Mouse (Mus musculus): Measurements from ENCODE around the gene Pdpk1. TPM values are rescaled to one million over a fixed set of nuclear protein-coding genes. Genes with fewer than 3 reads are reported as not detected.
A peak's percentile ranks its signal among the peaks of the same experiment; 100 is the strongest.

Pdpk1 gene
- polyA plus RNA-seq, 1 experiment from 2014 or later: 53.4 TPM

DNA sequence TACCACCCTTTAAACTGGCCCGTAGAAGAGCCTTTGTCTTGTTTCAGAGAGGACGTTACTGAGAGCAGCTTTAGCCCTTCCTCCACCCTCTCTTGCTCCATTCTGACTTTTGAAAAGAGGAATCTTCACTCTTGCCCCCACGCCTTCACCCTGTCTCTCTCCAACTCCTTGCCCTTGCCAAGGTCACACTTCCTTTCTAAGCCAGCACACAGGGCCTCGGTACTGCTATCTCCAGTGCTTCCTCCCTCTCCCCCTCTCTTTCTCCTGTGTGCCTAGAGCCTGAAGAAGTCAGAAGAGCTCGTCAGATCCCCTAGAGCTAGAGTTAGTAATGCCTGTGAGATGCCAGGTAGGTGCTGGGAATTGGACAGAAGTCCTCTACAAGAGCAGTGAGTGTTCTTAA lies 20.0 kb upstream of the Pdpk1 start:
- peaks cover 20% of the 10 kb centered on the region for H3K4me1 ChIP-seq
- H3K4me2 ChIP-seq (replicated peaks): no peak overlapping the region
- ATAC-seq (ENCODE audit: low FRiP score, low read depth): no peak
- H3K9ac ChIP-seq: no peak overlapping the region
- peaks cover 6% of the 10 kb centered on the region for H3K36me3 ChIP-seq
- 83% methylated on average over 5 of the region's 5 CpGs for WGBS
- no peaks in the 10 kb centered on the region for H3K27me3 ChIP-seq (replicated peaks)
- H3K9me3 ChIP-seq: no peaks in the 10 kb centered on the region
- H3K4me3 ChIP-seq: no peak overlapping the region
- H3K27ac ChIP-seq: no peak overlapping the region

- no peak overlapping the region for H3K27ac ChIP-seq
- 69% methylated on average over 3 of the region's 3 CpGs for WGBS
- H3K36me3 ChIP-seq: peaks cover 11% of the 10 kb centered on the region
- peak overlapping the region; percentile 94 for H3K4me2 ChIP-seq (replicated peaks)
- H3K4me3 ChIP-seq: peak overlapping the region; percentile 90
- peaks cover 20% of the 10 kb centered on the region for H3K4me1 ChIP-seq
- peak overlapping the region; percentile 86 for H3K9ac ChIP-seq
- no peak for ATAC-seq (ENCODE audit: low FRiP score, low read depth)
- no peaks in the 10 kb centered on the region for H3K27me3 ChIP-seq (replicated peaks)
- H3K9me3 ChIP-seq: no peaks in the 10 kb centered on the region
Measured at GRCm38 (mm10) chr17:24170125-24170524, 19.4 kb upstream of the Pdpk1 start.

GRCm38 (mm10) chr17:24169317-24170065 lies 18.8 kb upstream of the Pdpk1 start, which contains the start of gene Atp6v0c:
Atp6v0c (minus strand) TSS chr17:24169702.
- Histone ChIP-seq H3K9me3 (no peaks in the 10 kb centered on the region), H3K27me3 (replicated peaks) (no peaks in the 10 kb centered on the region), H3K27ac (peak within 1 kb of the TSS; percentile 86), H3K36me3 (peaks cover 17% of the 10 kb centered on the region), H3K4me3 (peak within 1 kb of the TSS; percentile 90), H3K4me1 (peaks cover 20% of the 10 kb centered on the region), H3K4me2 (replicated peaks) (peak within 1 kb of the TSS; percentile 94), H3K9ac (peak within 1 kb of the TSS; percentile 86)
- ATAC-seq (ENCODE audit: low FRiP score, low read depth): peak; percentile 88
- WGBS: under 1% methylated on average over 58 of the region's 58 CpGs

GRCm38 (mm10) chr17:24168590-24169277 lies 18.0 kb upstream of the Pdpk1 start:
- ATAC-seq (ENCODE audit: low FRiP score, low read depth): peak; percentile 72
- Histone ChIP-seq H3K27me3 (replicated peaks) (no peaks in the 10 kb centered on the region), H3K27ac (peak overlapping the region; percentile 86), H3K4me3 (peak overlapping the region; percentile 90), H3K4me1 (peaks cover 20% of the 10 kb centered on the region), H3K36me3 (peaks cover 17% of the 10 kb centered on the region), H3K9me3 (no peaks in the 10 kb centered on the region), H3K4me2 (replicated peaks) (peak overlapping the region; percentile 94), H3K9ac (peak overlapping the region; percentile 86)
- 1% methylated on average over 40 of the region's 41 CpGs for WGBS

GRCm38 (mm10) chr17:24167891-24168505 lies 17.3 kb upstream of the Pdpk1 start:
- no peak overlapping the region for H3K27ac ChIP-seq
- 53% methylated on average over 7 of the region's 7 CpGs for WGBS
- peak overlapping the region; percentile 86 for H3K9ac ChIP-seq
- H3K4me3 ChIP-seq: peak overlapping the region; percentile 90
- H3K27me3 ChIP-seq (replicated peaks): no peaks in the 10 kb centered on the region
- H3K9me3 ChIP-seq: no peaks in the 10 kb centered on the region
- H3K4me2 ChIP-seq (replicated peaks): peak overlapping the region; percentile 94
- peaks cover 17% of the 10 kb centered on the region for H3K36me3 ChIP-seq
- H3K4me1 ChIP-seq: peaks cover 22% of the 10 kb centered on the region
- no peak for ATAC-seq (ENCODE audit: low FRiP score, low read depth)

GRCm38 (mm10) chr17:24167120-24167519 lies 16.4 kb upstream of the Pdpk1 start:
- H3K27ac ChIP-seq: no peak overlapping the region
- 89% methylated on average over 6 of the region's 6 CpGs for WGBS
- H3K9ac ChIP-seq: no peak overlapping the region
- no peak overlapping the region for H3K4me3 ChIP-seq
- ATAC-seq (ENCODE audit: low FRiP score, low read depth): no peak
- H3K27me3 ChIP-seq (replicated peaks): no peaks in the 10 kb centered on the region
- H3K4me1 ChIP-seq: peaks cover 31% of the 10 kb centered on the region
- H3K9me3 ChIP-seq: no peaks in the 10 kb centered on the region
- H3K4me2 ChIP-seq (replicated peaks): peak overlapping the region; percentile 94; the same call in 1 of the 2 replicates
- peaks cover 17% of the 10 kb centered on the region for H3K36me3 ChIP-seq

- Histone ChIP-seq H3K4me3 (no peak overlapping the region), H3K9me3 (no peaks in the 10 kb centered on the region), H3K27me3 (replicated peaks) (no peaks in the 10 kb centered on the region), H3K4me2 (replicated peaks) (no peak overlapping the region), H3K27ac (no peak overlapping the region), H3K36me3 (peaks cover 20% of the 10 kb centered on the region), H3K9ac (no peak overlapping the region), H3K4me1 (peaks cover 25% of the 10 kb centered on the region)
- ATAC-seq (ENCODE audit: low FRiP score, low read depth): no peak
- 80% methylated on average over 11 of the region's 11 CpGs for WGBS
Measured at GRCm38 (mm10) chr17:24164566-24165259, 14.0 kb upstream of the Pdpk1 start.

GRCm38 (mm10) chr17:24163176-24163962 lies 12.6 kb upstream of the Pdpk1 start, which contains the start of gene Amdhd2:
Amdhd2 (minus strand) TSS chr17:24163766.
- Histone ChIP-seq H3K27me3 (replicated peaks) (no peaks in the 10 kb centered on the region), H3K36me3 (peaks cover 20% of the 10 kb centered on the region), H3K27ac (0 out of 2 replicates have a peak within 1 kb of the TSS, but pooled peaks have one; percentile 47), H3K4me2 (replicated peaks) (peak within 1 kb of the TSS; percentile 98), H3K9me3 (no peaks in the 10 kb centered on the region), H3K9ac (peak within 1 kb of the TSS; percentile 88), H3K4me3 (peak within 1 kb of the TSS; percentile 80), H3K4me1 (peaks cover 24% of the 10 kb centered on the region)
- peak; percentile 94 for ATAC-seq (ENCODE audit: low FRiP score, low read depth)
- 2% methylated on average over 47 of the region's 47 CpGs for WGBS

GRCm38 (mm10) chr17:24162584-24163175 lies 12.0 kb upstream of the Pdpk1 start:
- peaks cover 25% of the 10 kb centered on the region for H3K36me3 ChIP-seq
- H3K27me3 ChIP-seq (replicated peaks): no peaks in the 10 kb centered on the region
- peaks cover 17% of the 10 kb centered on the region for H3K4me1 ChIP-seq
- peak overlapping the region; percentile 98 for H3K4me2 ChIP-seq (replicated peaks)
- H3K27ac ChIP-seq: 0 out of 2 replicates have a peak overlapping the region, but pooled peaks have one; percentile 47
- H3K9ac ChIP-seq: peak overlapping the region; percentile 88
- peak; percentile 11 for ATAC-seq (ENCODE audit: low FRiP score, low read depth)
- peak overlapping the region; percentile 80 for H3K4me3 ChIP-seq
- H3K9me3 ChIP-seq: no peaks in the 10 kb centered on the region
- WGBS: 34% methylated on average over 17 of the region's 17 CpGs

DNA sequence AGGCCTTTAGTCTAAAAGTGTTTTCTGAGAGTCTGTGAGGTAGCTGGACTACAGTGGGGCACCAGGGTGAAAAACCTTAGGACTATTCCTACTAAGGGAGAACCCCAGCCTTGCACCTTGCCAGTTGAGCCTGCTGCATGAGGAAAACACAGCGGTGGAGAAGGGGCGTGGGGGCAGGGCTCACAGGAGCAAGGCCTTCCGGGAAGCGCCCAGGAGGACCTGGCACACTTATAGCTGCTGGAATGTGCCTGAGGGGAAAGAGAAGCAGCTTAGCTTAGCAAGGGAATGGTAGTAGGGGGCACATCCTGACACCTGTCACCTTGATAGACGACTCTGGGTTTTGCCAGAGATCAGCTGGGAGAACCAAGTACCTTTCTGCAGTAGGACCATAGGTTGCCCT lies 10.7 kb upstream of the Pdpk1 start:
- Histone ChIP-seq H3K9me3 (no peaks in the 10 kb centered on the region), H3K9ac (no peak overlapping the region), H3K27me3 (replicated peaks) (no peaks in the 10 kb centered on the region), H3K4me2 (replicated peaks) (no peak overlapping the region), H3K36me3 (peaks cover 30% of the 10 kb centered on the region), H3K4me3 (no peak overlapping the region), H3K27ac (no peak overlapping the region), H3K4me1 (peaks cover 11% of the 10 kb centered on the region)
- no peak for ATAC-seq (ENCODE audit: low FRiP score, low read depth)
- WGBS: 85% methylated on average over 5 of the region's 5 CpGs

DNA sequence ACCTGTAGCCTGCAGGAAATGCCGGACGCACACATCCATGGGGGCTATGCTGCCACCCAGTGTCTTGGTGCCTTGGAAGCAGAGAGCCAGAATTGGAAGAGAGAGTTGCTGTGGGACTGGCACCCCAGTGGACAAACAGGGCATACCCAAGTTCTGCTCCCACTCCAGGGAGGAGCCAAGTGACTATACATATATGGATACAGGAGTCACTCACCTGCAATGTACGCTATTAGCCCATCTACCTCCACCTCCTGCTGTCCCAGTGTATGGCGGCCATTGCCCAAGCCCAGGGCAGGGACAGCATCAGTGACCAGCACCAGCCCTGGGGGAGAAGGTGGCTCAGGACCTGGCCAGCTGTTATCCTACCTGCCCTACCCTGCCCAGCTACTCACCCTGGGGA lies 6.8 kb upstream of the Pdpk1 start:
- WGBS: 92% methylated on average over 4 of the region's 4 CpGs
- H3K9me3 ChIP-seq: no peaks in the 10 kb centered on the region
- peaks cover 22% of the 10 kb centered on the region; the same call in 1 of the 2 replicates for H3K36me3 ChIP-seq
- no peak overlapping the region for H3K4me3 ChIP-seq
- H3K27me3 ChIP-seq (replicated peaks): no peaks in the 10 kb centered on the region
- no peak overlapping the region for H3K4me2 ChIP-seq (replicated peaks)
- H3K4me1 ChIP-seq: peaks cover 4% of the 10 kb centered on the region
- H3K27ac ChIP-seq: no peak overlapping the region
- H3K9ac ChIP-seq: no peak overlapping the region
- ATAC-seq (ENCODE audit: low FRiP score, low read depth): no peak
